Mouse (Mus musculus): Measurements from ENCODE around the gene Olfr463. TPM values are rescaled to one million over a fixed set of nuclear protein-coding genes. Genes with fewer than 3 reads are reported as not detected.
A peak's percentile ranks its signal among the peaks of the same experiment; 100 is the strongest.

Gene Olfr463
- not detected in 2 replicates for polyA plus RNA-seq (2016; fragmentation: Nextera tagmentation; extraction: Ambion mirVana)

DNA sequence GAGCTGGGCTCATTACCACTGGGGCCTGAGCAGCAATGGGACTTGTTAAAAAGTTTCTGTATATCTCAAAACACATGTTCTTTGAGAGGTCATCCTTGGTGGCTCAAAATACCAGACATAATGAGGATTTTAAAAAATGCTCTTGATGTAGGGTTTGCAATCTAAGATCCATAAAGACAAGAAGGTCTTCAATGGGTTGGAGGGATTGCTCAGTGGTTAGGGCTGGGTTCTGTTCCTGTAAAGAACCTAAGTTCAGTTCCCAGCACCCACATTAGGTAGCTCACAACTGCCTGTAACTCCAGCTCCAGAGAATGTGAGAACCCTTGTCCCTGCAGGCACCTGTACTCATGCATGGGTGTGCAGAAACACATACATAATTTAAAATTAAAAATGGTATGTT is at the start of gene Olfr463:
Gene Olfr463, minus strand, starts transcription at position 101 of the 400 bp plus-strand sequence.
- Histone ChIP-seq H3K4me1 (no peaks in the 10 kb centered on the region), H3K36me3 (no peaks in the 10 kb centered on the region), H3K27me3 (ENCODE audit: insufficient read depth, poor library complexity, severe bottlenecking) (peaks cover 5% of the 10 kb centered on the region; the same call in 1 of the 2 replicates), H3K9me3 (no peaks in the 10 kb centered on the region), H3K4me3 (no peak within 1 kb of the TSS), H3K27ac (no peak within 1 kb of the TSS)
- no peak for DNase-seq (ENCODE audit: low spot score)

GRCm38 (mm10) chr11:87935467-87935866 is 38.3 kb upstream of the Olfr463 start:
- no peaks in the 10 kb centered on the region for H3K36me3 ChIP-seq

GRCm38 (mm10) chr11:87933731-87934130 is 36.5 kb upstream of the Olfr463 start:
- H3K9me3 ChIP-seq = no peaks in the 10 kb centered on the region
- H3K27me3 ChIP-seq (ENCODE audit: insufficient read depth, poor library complexity, severe bottlenecking) = no peaks in the 10 kb centered on the region
- no peaks in the 10 kb centered on the region for H3K4me1 ChIP-seq
- 62% methylated on average over 2 of the region's 2 CpGs for WGBS
- H3K27ac ChIP-seq = no peak overlapping the region
- DNase-seq (ENCODE audit: low spot score) = no peak
- no peaks in the 10 kb centered on the region for H3K36me3 ChIP-seq
- no peak overlapping the region for H3K4me3 ChIP-seq

More at GRCm38 (mm10) chr11:87935467-87935866, 38.3 kb upstream of the Olfr463 start:
- H3K27me3 ChIP-seq (ENCODE audit: insufficient read depth, poor library complexity, severe bottlenecking) = no peaks in the 10 kb centered on the region
- DNase-seq (ENCODE audit: low spot score) = no peak
- no peaks in the 10 kb centered on the region for H3K9me3 ChIP-seq
- no peak overlapping the region for H3K27ac ChIP-seq
- 59% methylated on average over 3 of the region's 3 CpGs for WGBS
- no peaks in the 10 kb centered on the region for H3K4me1 ChIP-seq
- no peak overlapping the region for H3K4me3 ChIP-seq

GRCm38 (mm10) chr11:87930348-87930747 is 33.2 kb upstream of the Olfr463 start:
- no peaks in the 10 kb centered on the region for H3K4me1 ChIP-seq
- no peaks in the 10 kb centered on the region for H3K27me3 ChIP-seq (ENCODE audit: insufficient read depth, poor library complexity, severe bottlenecking)
- DNase-seq (ENCODE audit: low spot score) = no peak
- no peaks in the 10 kb centered on the region for H3K36me3 ChIP-seq
- no peaks in the 10 kb centered on the region for H3K9me3 ChIP-seq
- H3K27ac ChIP-seq = no peak overlapping the region
- 85% methylated on average over 2 of the region's 2 CpGs for WGBS
- H3K4me3 ChIP-seq = no peak overlapping the region

- Histone ChIP-seq H3K36me3 (no peaks in the 10 kb centered on the region), H3K27ac (no peak within 1 kb of the TSS), H3K4me3 (no peak within 1 kb of the TSS), H3K4me1 (no peaks in the 10 kb centered on the region), H3K27me3 (ENCODE audit: insufficient read depth, poor library complexity, severe bottlenecking) (no peaks in the 10 kb centered on the region), H3K9me3 (no peaks in the 10 kb centered on the region)
- DNase-seq (ENCODE audit: low spot score) = peak; percentile 84
- WGBS = 28% methylated on average over 5 of the region's 5 CpGs
These were observed 23.8 kb upstream of the Olfr463 start, which contains the start of gene Olfr464 for GRCm38 (mm10) chr11:87920966-87921365. TSS of gene Olfr464 (minus strand) at chr11:87920967.

GRCm38 (mm10) chr11:87920301-87920700 is 23.1 kb upstream of the Olfr463 start:
- 65% methylated on average over 2 of the region's 2 CpGs for WGBS
- Histone ChIP-seq H3K36me3 (no peaks in the 10 kb centered on the region), H3K9me3 (no peaks in the 10 kb centered on the region), H3K27me3 (ENCODE audit: insufficient read depth, poor library complexity, severe bottlenecking) (no peaks in the 10 kb centered on the region), H3K27ac (no peak overlapping the region), H3K4me3 (no peak overlapping the region), H3K4me1 (no peaks in the 10 kb centered on the region)
- no peak for DNase-seq (ENCODE audit: low spot score)

GRCm38 (mm10) chr11:87916005-87916404 is 18.8 kb upstream of the Olfr463 start:
- Histone ChIP-seq H3K9me3 (no peaks in the 10 kb centered on the region), H3K27me3 (ENCODE audit: insufficient read depth, poor library complexity, severe bottlenecking) (no peaks in the 10 kb centered on the region), H3K36me3 (no peaks in the 10 kb centered on the region), H3K4me1 (no peaks in the 10 kb centered on the region), H3K4me3 (no peak overlapping the region), H3K27ac (no peak overlapping the region)
- no peak for DNase-seq (ENCODE audit: low spot score)
- WGBS = 78% methylated on average over 1 of the region's 1 CpGs

- WGBS = 66% methylated on average over 3 of the region's 3 CpGs
- Histone ChIP-seq H3K4me3 (no peak overlapping the region), H3K4me1 (no peaks in the 10 kb centered on the region), H3K27ac (no peak overlapping the region), H3K27me3 (ENCODE audit: insufficient read depth, poor library complexity, severe bottlenecking) (peaks cover 5% of the 10 kb centered on the region; the same call in 1 of the 2 replicates), H3K9me3 (no peaks in the 10 kb centered on the region), H3K36me3 (no peaks in the 10 kb centered on the region)
- DNase-seq (ENCODE audit: low spot score) = peak; percentile 58
These were observed 7.1 kb upstream of the Olfr463 start for GRCm38 (mm10) chr11:87904331-87904730.

GRCm38 (mm10) chr11:87892168-87892567 is 5.0 kb downstream of the Olfr463 start, which contains the start of gene Olfr462:
TSS of gene Olfr462 (minus strand) at chr11:87892268.
- DNase-seq (ENCODE audit: low spot score) = no peak
- no peaks in the 10 kb centered on the region for H3K4me1 ChIP-seq
- WGBS = 82% methylated on average over 6 of the region's 6 CpGs
- H3K4me3 ChIP-seq = no peak within 1 kb of the TSS
- no peak within 1 kb of the TSS for H3K27ac ChIP-seq
- H3K9me3 ChIP-seq = no peaks in the 10 kb centered on the region
- no peaks in the 10 kb centered on the region for H3K36me3 ChIP-seq
- no peaks in the 10 kb centered on the region for H3K27me3 ChIP-seq (ENCODE audit: insufficient read depth, poor library complexity, severe bottlenecking)

DNA sequence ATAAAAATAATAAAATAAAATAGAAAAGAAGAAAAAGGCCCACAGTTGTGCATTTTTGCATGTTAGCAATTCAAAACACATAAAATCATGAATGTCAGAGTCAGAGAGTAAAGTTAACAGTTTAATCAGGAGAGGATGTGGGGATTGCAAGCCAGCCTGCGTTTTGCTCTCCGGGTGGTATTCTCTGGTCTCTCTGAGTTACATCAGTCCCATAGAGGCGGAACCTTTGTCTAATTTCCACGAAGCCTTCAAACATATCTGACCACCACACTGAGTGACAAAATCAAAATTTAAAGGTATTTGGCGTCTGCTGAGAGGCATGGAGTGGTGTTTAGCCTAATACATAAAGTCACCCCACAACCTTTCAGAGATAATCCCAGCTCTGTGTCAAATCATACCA is 12.3 kb downstream of the Olfr463 start:
- Histone ChIP-seq H3K4me1 (no peaks in the 10 kb centered on the region), H3K27me3 (ENCODE audit: insufficient read depth, poor library complexity, severe bottlenecking) (peaks cover 12% of the 10 kb centered on the region; the same call in 1 of the 2 replicates), H3K27ac (no peak overlapping the region), H3K4me3 (no peak overlapping the region), H3K36me3 (no peaks in the 10 kb centered on the region), H3K9me3 (no peaks in the 10 kb centered on the region)
- no peak for DNase-seq (ENCODE audit: low spot score)
- 61% methylated on average over 5 of the region's 5 CpGs for WGBS

DNA sequence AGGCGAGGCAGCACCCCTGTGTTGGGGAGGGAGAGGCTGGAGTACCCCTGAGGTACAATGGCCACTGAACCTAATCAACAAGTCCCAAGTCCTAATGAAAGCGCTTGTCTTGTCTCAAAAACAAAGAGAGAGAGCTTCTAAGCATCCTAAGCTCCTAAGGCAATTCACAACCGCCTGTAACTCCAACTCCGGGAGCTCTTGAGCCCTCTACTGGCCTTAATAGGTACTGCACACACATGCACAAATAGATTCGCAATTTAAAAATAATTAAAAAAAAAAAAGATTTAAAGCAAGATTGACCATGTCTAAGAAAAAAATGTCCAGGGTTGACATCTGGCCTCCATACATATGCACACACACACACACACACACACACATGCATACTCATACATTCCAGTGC is 13.7 kb downstream of the Olfr463 start:
- no peak for DNase-seq (ENCODE audit: low spot score)
- Histone ChIP-seq H3K4me3 (no peak overlapping the region), H3K27me3 (ENCODE audit: insufficient read depth, poor library complexity, severe bottlenecking) (peaks cover 12% of the 10 kb centered on the region; the same call in 1 of the 2 replicates), H3K4me1 (no peaks in the 10 kb centered on the region), H3K36me3 (no peaks in the 10 kb centered on the region), H3K27ac (no peak overlapping the region), H3K9me3 (no peaks in the 10 kb centered on the region)
- WGBS = 36% methylated on average over 5 of the region's 5 CpGs

GRCm38 (mm10) chr11:87881714-87882113 is 15.5 kb downstream of the Olfr463 start:
- H3K36me3 ChIP-seq = no peaks in the 10 kb centered on the region
- 59% methylated on average over 4 of the region's 4 CpGs for WGBS

DNA sequence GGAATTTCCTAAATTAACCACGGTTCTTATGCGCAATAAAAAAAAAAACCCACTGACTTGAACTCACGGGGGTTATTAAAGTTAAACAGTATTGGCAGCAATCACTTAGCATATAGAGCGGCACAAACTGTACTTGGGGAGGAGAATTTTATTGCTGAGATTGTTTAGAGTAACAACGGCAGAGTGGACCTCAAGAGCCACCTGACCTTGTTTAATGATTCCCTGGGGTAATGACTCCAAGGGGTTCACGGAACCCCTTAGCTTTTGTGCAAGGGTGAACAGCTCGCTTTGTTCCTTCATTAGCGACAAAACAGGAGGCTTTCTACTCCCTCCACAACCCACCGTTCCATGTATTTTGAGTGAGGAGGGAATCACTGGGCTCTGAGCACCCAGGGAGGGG is 17.4 kb downstream of the Olfr463 start:
- WGBS = 82% methylated on average over 9 of the region's 9 CpGs
- peaks cover 22% of the 10 kb centered on the region for H3K27me3 ChIP-seq (ENCODE audit: insufficient read depth, poor library complexity, severe bottlenecking)
- no peak overlapping the region for H3K27ac ChIP-seq
- no peaks in the 10 kb centered on the region for H3K9me3 ChIP-seq
- no peak for DNase-seq (ENCODE audit: low spot score)
- no peak overlapping the region for H3K4me3 ChIP-seq
- H3K4me1 ChIP-seq = no peaks in the 10 kb centered on the region
- no peaks in the 10 kb centered on the region for H3K36me3 ChIP-seq

More at GRCm38 (mm10) chr11:87881714-87882113, 15.5 kb downstream of the Olfr463 start:
- no peaks in the 10 kb centered on the region for H3K4me1 ChIP-seq
- no peak for DNase-seq (ENCODE audit: low spot score)
- H3K4me3 ChIP-seq = no peak overlapping the region
- H3K27ac ChIP-seq = no peak overlapping the region
- peaks cover 22% of the 10 kb centered on the region for H3K27me3 ChIP-seq (ENCODE audit: insufficient read depth, poor library complexity, severe bottlenecking)
- H3K9me3 ChIP-seq = no peaks in the 10 kb centered on the region

DNA sequence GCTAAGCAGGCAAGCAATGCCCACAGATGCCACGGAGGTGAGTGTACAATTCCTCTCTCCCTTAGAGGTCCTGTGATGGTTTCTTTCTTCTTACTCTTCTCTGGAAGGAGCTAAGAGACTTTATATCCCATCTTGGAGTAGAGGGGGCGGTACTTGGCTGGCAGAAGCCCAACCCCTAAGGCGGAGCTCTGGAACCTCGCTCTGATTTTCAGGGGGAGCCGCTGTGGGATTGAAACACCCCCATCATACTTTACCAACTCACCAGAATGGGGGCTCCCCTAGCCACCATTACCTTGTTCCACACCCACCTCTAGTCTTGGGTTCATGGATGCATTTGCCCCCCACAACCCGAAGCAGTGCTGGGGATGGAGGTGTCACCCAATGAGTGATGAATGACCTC is 21.8 kb downstream of the Olfr463 start, which contains the start of gene Epx:
Gene Epx, minus strand, starts transcription at position 101 of the 400 bp plus-strand sequence.
- Histone ChIP-seq H3K4me1 (0 out of 2 replicates have a peak, but pooled peaks cover 4% of the 10 kb centered on the region), H3K4me3 (no peak within 1 kb of the TSS), H3K36me3 (no peaks in the 10 kb centered on the region), H3K27me3 (ENCODE audit: insufficient read depth, poor library complexity, severe bottlenecking) (peaks cover 48% of the 10 kb centered on the region), H3K27ac (no peak within 1 kb of the TSS), H3K9me3 (no peaks in the 10 kb centered on the region)
- 78% methylated on average over 6 of the region's 6 CpGs for WGBS
- DNase-seq (ENCODE audit: low spot score) = no peak

Measured in heart, embryonic 10.5 days (tissue).